Mouse (Mus musculus) left cerebral cortex, adult 8-10 months (tissue): ENCODE measurements around the gene Bicdl2. TPM values are rescaled to one million over a fixed set of nuclear protein-coding genes. Genes with fewer than 3 reads are reported as not detected.

Source experiments
- DNase-seq, 2 experiments: peaks; one replicate each; pipeline ENCODE4 v3.0.0; 2022; ENCODE audit warnings: low spot score in 2 of 2
- total RNA-seq, 4 experiments: library from RNA; stranded (reverse); gene quantifications; 2 replicates each; pipeline ENCODE4 v1.2.4; 2022

The Bicdl2 gene
- total RNA-seq, 4 experiments from 2014 or later = not detected

DNA sequence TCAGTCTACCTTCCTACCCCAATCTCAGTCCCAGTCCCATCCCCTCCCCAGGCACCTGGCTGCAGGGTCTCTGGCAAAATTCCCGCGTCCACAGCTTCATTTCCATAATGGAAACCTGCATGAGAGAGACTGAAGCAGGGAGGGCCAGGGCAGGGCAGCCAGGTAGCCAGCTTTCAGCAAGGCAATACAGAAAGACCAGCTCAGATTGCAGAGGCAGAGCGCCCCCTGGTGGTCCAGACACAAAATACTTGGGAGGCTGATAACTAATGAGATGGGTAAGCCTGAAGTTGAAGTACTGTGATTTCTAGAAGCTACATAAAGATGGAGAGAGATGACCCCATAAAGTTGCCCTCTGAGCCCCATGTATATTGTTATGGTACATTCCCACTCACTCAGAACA is 45.9 kb downstream of the Bicdl2 start:
- peak; percentile 46 to 50 for DNase-seq

DNA sequence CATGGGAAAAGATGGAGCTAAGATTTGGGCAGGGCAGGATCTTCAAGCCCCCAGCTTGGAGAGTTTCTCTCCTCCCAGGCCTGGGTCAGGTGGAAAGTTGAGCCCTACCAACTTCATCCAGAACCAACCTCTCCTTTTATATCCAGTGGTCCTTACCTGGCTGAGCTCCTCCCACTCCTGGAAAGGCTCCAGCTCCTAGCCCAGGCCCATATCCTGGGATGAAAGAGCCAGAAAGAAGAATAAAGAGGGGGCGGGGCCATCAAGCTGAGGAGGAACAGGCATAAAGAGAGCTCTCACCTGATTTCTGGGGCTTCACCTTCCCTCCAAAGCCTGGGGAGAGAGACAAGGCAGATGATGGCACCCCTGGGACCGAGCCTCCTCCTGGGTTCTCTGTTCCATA is 56.7 kb downstream of the Bicdl2 start:
- DNase-seq = no peak

Other genes with a start within 250 kb of the Bicdl2 start
- gene Vmn2r117, start 180.8 kb upstream of the Bicdl2 start, total RNA-seq = not detected
- 1 to 10 TPM; 5.9 to 7.1 (median 6.8) TPM for gene Zfp213, start 96.3 kb upstream of the Bicdl2 start, total RNA-seq
- gene Zfp13, start 61.0 kb upstream of the Bicdl2 start, total RNA-seq = 10 to 100 TPM; 20.6 to 32.1 (median 27.1) TPM
- not detected for gene Zscan10, start 59.6 kb upstream of the Bicdl2 start, total RNA-seq
- gene Mmp25, start 15.2 kb upstream of the Bicdl2 start, total RNA-seq = under 1 TPM in 3 of 4 experiments, not detected in 1; 0.16 to 0.20 (median 0.19) TPM
- 100 to 1,000 TPM; 128 to 137 (median 134) TPM for gene Hcfc1r1, start 13.1 kb downstream of the Bicdl2 start, total RNA-seq
- 1 to 10 TPM; 5.9 to 8.2 (median 6.9) TPM for gene Thoc6, start 13.4 kb downstream of the Bicdl2 start, total RNA-seq
- 1 to 10 TPM; 4.9 to 9.2 (median 7.0) TPM for gene Tnfrsf12a, start 17.0 kb downstream of the Bicdl2 start, total RNA-seq
- under 1 TPM in 1 of 4 experiments, not detected in 3; 0.34 TPM for gene Cldn6, start 18.7 kb downstream of the Bicdl2 start, total RNA-seq
- under 1 TPM in 2 of 4 experiments, not detected in 2; 0.23 to 0.63 TPM for gene Cldn9, start 23.5 kb downstream of the Bicdl2 start, total RNA-seq
- gene 1520401A03Rik, start 62.3 kb downstream of the Bicdl2 start, total RNA-seq = under 1 TPM in 3 of 4 experiments, not detected in 1; 0.11 to 0.57 (median 0.19) TPM
- gene Pkmyt1, start 65.8 kb downstream of the Bicdl2 start, total RNA-seq = 1 to 10 TPM; 4.6 to 6.4 (median 5.5) TPM
- 10 to 100 TPM; 60.6 to 69.2 (median 62.3) TPM for gene Paqr4, start 80.4 kb downstream of the Bicdl2 start, total RNA-seq
- 1 to 10 TPM in 2 of 4 experiments, under 1 TPM in 2; 0.78 to 1.4 (median 1.0) TPM for gene Kremen2, start 85.3 kb downstream of the Bicdl2 start, total RNA-seq
- gene Flywch1, start 111.1 kb downstream of the Bicdl2 start, total RNA-seq = 100 to 1,000 TPM; 423 to 484 (median 468) TPM
- 10 to 100 TPM; 12.2 to 21.3 (median 17.7) TPM for gene Flywch2, start 125.6 kb downstream of the Bicdl2 start, total RNA-seq
- gene Srrm2, start 130.0 kb downstream of the Bicdl2 start, total RNA-seq = 100 to 1,000 TPM; 535 to 585 (median 566) TPM
- 100 to 1,000 TPM; 314 to 398 (median 353) TPM for gene Elob, start 168.6 kb downstream of the Bicdl2 start, total RNA-seq
- under 1 TPM in 1 of 4 experiments, not detected in 3; 0.30 TPM for gene Prss33, start 175.6 kb downstream of the Bicdl2 start, total RNA-seq
- under 1 TPM in 3 of 4 experiments, not detected in 1; 0.39 to 0.87 (median 0.66) TPM for gene Prss32, start 183.3 kb downstream of the Bicdl2 start, total RNA-seq
- 1 to 10 TPM; 1.1 to 3.2 (median 2.0) TPM for gene Prss41, start 183.7 kb downstream of the Bicdl2 start, total RNA-seq
- not detected for gene Prss21, start 207.6 kb downstream of the Bicdl2 start, total RNA-seq
- not detected for gene Dcpp1, start 220.4 kb downstream of the Bicdl2 start, total RNA-seq
- not detected for gene Dcpp2, start 220.4 kb downstream of the Bicdl2 start, total RNA-seq